Mouse (Mus musculus) neural tube, embryonic 13.5 days (tissue): ENCODE results near the gene Taar8a. TPM values are rescaled to one million over a fixed set of nuclear protein-coding genes. Genes with fewer than 3 reads are reported as not detected.
"Not testable (repeated sequence)": the region's sequence is repeated elsewhere in the genome, so short reads cannot be mapped to it uniquely, and the experiment has no call there.

ENCODE experiments used
- ATAC-seq: fragments of 200-750 bp; cut with Nextera tagmentation; 2 replicates; pipeline ENCODE4 v1.8.0; 2017; ENCODE audit warnings: low read depth, mild to moderate bottlenecking, moderate TSS enrichment, moderate library complexity
- H3K27ac ChIP-seq: fragments of 300-500 bp; sonication (generic); replicated peaks from 2 replicates; pipeline ENCODE4 v1.5.1; 2015; ENCODE audit warnings: moderate library complexity, mild to moderate bottlenecking, inconsistent platforms
- H3K27me3 ChIP-seq: fragments of 300-500 bp; sonication (generic); 2 replicates; pipeline ENCODE4 v1.6.1; 2015; ENCODE audit warnings: mild to moderate bottlenecking, inconsistent platforms
- H3K36me3 ChIP-seq: fragments of 300-500 bp; sonication (generic); 2 replicates; pipeline ENCODE4 v1.6.1; 2015; ENCODE audit warnings: mild to moderate bottlenecking, inconsistent platforms
- H3K4me1 ChIP-seq: fragments of 300-500 bp; sonication (generic); replicated peaks from 2 replicates; pipeline ENCODE4 v1.6.1; 2015; ENCODE audit warnings: inconsistent platforms
- H3K4me2 ChIP-seq: fragments of 300-500 bp; sonication (generic); 2 replicates; pipeline ENCODE4 v1.6.1; 2015; ENCODE audit warnings: inconsistent platforms, mild to moderate bottlenecking, moderate library complexity
- H3K4me3 ChIP-seq: fragments of 300-500 bp; sonication (generic); 2 replicates; pipeline ENCODE4 v1.5.1; 2015; ENCODE audit warnings: mild to moderate bottlenecking, inconsistent platforms
- H3K9ac ChIP-seq: fragments of 300-500 bp; sonication (generic); 2 replicates; pipeline ENCODE4 v1.6.1; 2015; ENCODE audit warnings: moderate library complexity, mild to moderate bottlenecking, inconsistent platforms
- H3K9me3 ChIP-seq: fragments of 300-500 bp; sonication (generic); 2 replicates; pipeline ENCODE4 v1.6.1; 2016; ENCODE audit warnings: inconsistent platforms
- WGBS: fragments of 180-500 bp; shearing (Covaris S2); methylation state at CpG from one replicate; pipeline ENCODE4 v1.1.7; 2015; 5-methylcytosine and 5-hydroxymethylcytosine counted together
- polyA plus RNA-seq: library from polyadenylated mRNA; unstranded; fragments of >200 nt; fragmentation: Nextera tagmentation; extraction: Ambion mirVana; gene quantifications from 2 replicates; pipeline ENCODE4 v1.2.1, GENCODE M21; 2015

Taar8a gene
- polyA plus RNA-seq, 1 experiment from 2014 or later, result not detected

GRCm38 (mm10) chr10:24092194-24092593 lies 15.9 kb downstream of the Taar8a start, which contains the start of gene Taar8b:
Gene Taar8b, minus strand, starts transcription at chr10:24092294.
- Histone ChIP-seq H3K9ac (no peak within 1 kb of the TSS), H3K4me2 (no peak within 1 kb of the TSS), H3K9me3 (no peaks in the 10 kb centered on the region), H3K27ac (no peak within 1 kb of the TSS), H3K4me1 (no peaks in the 10 kb centered on the region), H3K27me3 (no peaks in the 10 kb centered on the region), H3K36me3 (no peaks in the 10 kb centered on the region), H3K4me3 (no peak within 1 kb of the TSS)
- WGBS, result 78% methylated on average over 2 of the region's 2 CpGs
- no peak for ATAC-seq

GRCm38 (mm10) chr10:24097010-24097409 lies 20.7 kb downstream of the Taar8a start:
- not testable (repeated sequence) for H3K4me2 ChIP-seq, ATAC-seq, H3K9me3 ChIP-seq, H3K4me3 ChIP-seq, H3K9ac ChIP-seq, H3K36me3 ChIP-seq, H3K27me3 ChIP-seq, H3K27ac ChIP-seq, H3K4me1 ChIP-seq
- WGBS, result 71% methylated on average over 2 of the region's 2 CpGs

- not testable (repeated sequence) for H3K4me3 ChIP-seq, H3K4me1 ChIP-seq, H3K9ac ChIP-seq, H3K27me3 ChIP-seq, H3K9me3 ChIP-seq, ATAC-seq, H3K4me2 ChIP-seq, H3K27ac ChIP-seq, H3K36me3 ChIP-seq
- WGBS, result 89% methylated on average over 1 of the region's 3 CpGs
These were observed 25.5 kb downstream of the Taar8a start, which contains the start of gene Taar8c for GRCm38 (mm10) chr10:24101812-24102211. Gene Taar8c, minus strand, starts transcription at chr10:24101912.

- H3K4me3 ChIP-seq, H3K36me3 ChIP-seq, ATAC-seq, H3K9ac ChIP-seq, H3K4me1 ChIP-seq, H3K27ac ChIP-seq, H3K4me2 ChIP-seq, H3K27me3 ChIP-seq, H3K9me3 ChIP-seq: not testable (repeated sequence)
- WGBS, result 58% methylated on average over 1 of the region's 1 CpGs
These were observed 27.0 kb downstream of the Taar8a start for GRCm38 (mm10) chr10:24103299-24103698.

- WGBS, result 75% methylated on average over 5 of the region's 5 CpGs
- Histone ChIP-seq H3K27me3 (no peaks in the 10 kb centered on the region), H3K36me3 (no peaks in the 10 kb centered on the region), H3K4me3 (no peak overlapping the region), H3K9me3 (no peaks in the 10 kb centered on the region), H3K9ac (no peak overlapping the region), H3K4me1 (no peaks in the 10 kb centered on the region), H3K27ac (no peak overlapping the region), H3K4me2 (no peak overlapping the region)
- ATAC-seq, result no peak
These were observed 31.4 kb downstream of the Taar8a start for GRCm38 (mm10) chr10:24107747-24108146.

- Histone ChIP-seq H3K4me2 (no peak overlapping the region), H3K9me3 (no peaks in the 10 kb centered on the region), H3K27me3 (no peaks in the 10 kb centered on the region), H3K36me3 (no peaks in the 10 kb centered on the region), H3K27ac (no peak overlapping the region), H3K4me1 (no peaks in the 10 kb centered on the region), H3K9ac (no peak overlapping the region), H3K4me3 (no peak overlapping the region)
- ATAC-seq, result no peak
- 56% methylated on average over 3 of the region's 3 CpGs for WGBS
These were observed 31.9 kb downstream of the Taar8a start for GRCm38 (mm10) chr10:24108236-24108635.

- H3K4me3 ChIP-seq, H3K36me3 ChIP-seq, H3K4me1 ChIP-seq, H3K27me3 ChIP-seq, H3K9me3 ChIP-seq, ATAC-seq, H3K4me2 ChIP-seq, H3K9ac ChIP-seq, H3K27ac ChIP-seq: not testable (repeated sequence)
- 81% methylated on average over 8 of the region's 8 CpGs for WGBS
These were observed 33.1 kb downstream of the Taar8a start, which contains the start of gene Taar9 for GRCm38 (mm10) chr10:24109434-24109833. Gene Taar9, minus strand, starts transcription at chr10:24109534.

- H3K4me1 ChIP-seq, result no peaks in the 10 kb centered on the region
- H3K9ac ChIP-seq, result no peak overlapping the region
- no peak overlapping the region for H3K27ac ChIP-seq
- no peak overlapping the region for H3K4me3 ChIP-seq
- 0 out of 2 replicates have a peak, but pooled peaks cover 12% of the 10 kb centered on the region for H3K9me3 ChIP-seq
- 55% methylated on average over 6 of the region's 6 CpGs for WGBS
- H3K4me2 ChIP-seq, result no peak overlapping the region
- H3K36me3 ChIP-seq, result no peaks in the 10 kb centered on the region
- no peaks in the 10 kb centered on the region for H3K27me3 ChIP-seq
- no peak for ATAC-seq
These were observed 34.9 kb downstream of the Taar8a start for GRCm38 (mm10) chr10:24111116-24111778.

Other genes starting within 250 kb of the Taar8a start
- not detected in 2 replicates for gene Vnn3, start 225.0 kb upstream of the Taar8a start, polyA plus RNA-seq
- gene Vnn1, start 181.8 kb upstream of the Taar8a start, polyA plus RNA-seq, result 0.12 TPM in 1 of 2 replicates, not detected in the other
- gene Taar1, start 156.1 kb upstream of the Taar8a start, polyA plus RNA-seq, result not detected in 2 replicates
- 0.20 TPM in 1 of 2 replicates, not detected in the other for gene Taar2, start 137.9 kb upstream of the Taar8a start, polyA plus RNA-seq
- gene Taar3, start 126.9 kb upstream of the Taar8a start, polyA plus RNA-seq, result not detected in 2 replicates
- gene Taar4, start 116.0 kb upstream of the Taar8a start, polyA plus RNA-seq, result not detected in 2 replicates
- not detected in 2 replicates for gene Taar5, start 105.8 kb upstream of the Taar8a start, polyA plus RNA-seq
- gene Taar6, start 90.9 kb upstream of the Taar8a start, polyA plus RNA-seq, result not detected in 2 replicates
- not detected in 2 replicates for gene Taar7a, start 83.0 kb upstream of the Taar8a start, polyA plus RNA-seq
- not detected in 2 replicates for gene Taar7b, start 76.6 kb upstream of the Taar8a start, polyA plus RNA-seq
- not detected in 2 replicates for gene Taar7d, start 49.3 kb upstream of the Taar8a start, polyA plus RNA-seq
- not detected in 2 replicates for gene Taar7e, start 38.9 kb upstream of the Taar8a start, polyA plus RNA-seq
- not detected in 2 replicates for gene Taar7f, start 27.0 kb upstream of the Taar8a start, polyA plus RNA-seq
- not detected in 2 replicates for gene Taar8b, start 15.8 kb downstream of the Taar8a start, polyA plus RNA-seq
- gene Taar8c, start 25.4 kb downstream of the Taar8a start, polyA plus RNA-seq, result not detected in 2 replicates
- gene Taar9, start 33.0 kb downstream of the Taar8a start, polyA plus RNA-seq, result not detected in 2 replicates
- 255 and 271 TPM in 2 replicates for gene Stx7, start 72.8 kb downstream of the Taar8a start, polyA plus RNA-seq
- 15.9 and 17.8 TPM in 2 replicates for gene Moxd1, start 147.0 kb downstream of the Taar8a start, polyA plus RNA-seq